8 mouse cellular contexts compared by ENCODE assay signal in the genomic region with DNA sequence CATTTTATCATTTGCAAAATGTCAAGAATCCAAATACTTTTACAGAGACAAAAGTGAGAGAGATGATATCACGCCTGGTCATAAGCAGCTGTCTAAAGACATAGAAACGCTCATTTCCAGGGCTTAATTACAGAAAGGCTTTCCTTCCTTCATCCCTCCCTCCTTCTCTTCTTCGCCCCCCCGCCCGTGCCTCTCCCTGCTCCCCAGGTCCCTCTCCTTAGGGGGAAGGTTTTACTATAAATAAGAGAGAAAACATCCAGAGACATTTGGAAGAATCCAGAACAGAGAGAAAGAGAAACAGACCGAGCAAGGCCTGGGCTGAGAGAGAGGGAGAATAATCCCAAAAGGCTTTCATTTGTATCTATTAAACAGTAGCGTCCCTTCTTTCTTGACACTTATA. TPM values are rescaled to one million over a fixed set of nuclear protein-coding genes. Genes with fewer than 3 reads are reported as not detected.
DNase-seq lines count a peak whose midpoint lies in the region; ATAC-seq and TF ChIP-seq lines count a peak whose summit lies in the region.

No protein-coding gene starts in this region.

- TF ChIP-seq POLR2A in thymus, adult 2 months (IDR thresholded peaks at IDR 0.05; ENCODE audit: control insufficient read depth, extremely low read depth, insufficient read depth, low read length, poor library complexity): no peak

- no peaks in the 10 kb centered on the region for H3K27me3 ChIP-seq in thymus, adult 2 months (ENCODE audit: control insufficient read depth, insufficient read depth, low read length)
- H3K27me3 ChIP-seq in liver, embryonic 12.5 days (replicated peaks): no peaks in the 10 kb centered on the region

- intact Hi-C loops in gastrocnemius, adult 2 months (cut with DNase I): loop anchor here (5.0 kb wide), 1 partner anchor 82 kb away; a partner anchor contains a TSS

- peak overlapping the region; percentile 97 for H3K27ac ChIP-seq in gastrocnemius, adult 2 months
- no peak overlapping the region for H3K27ac ChIP-seq in thymus, adult 2 months (ENCODE audit: control insufficient read depth, insufficient read depth, low read length)
- H3K27ac ChIP-seq in liver, embryonic 12.5 days: peak overlapping the region; percentile 80

- peak overlapping the region; percentile 83 for H3K4me2 ChIP-seq in liver, embryonic 12.5 days

- peak overlapping the region; percentile 85 for H3K9ac ChIP-seq in liver, embryonic 12.5 days

- H3K4me1 ChIP-seq in thymus, adult 2 months (replicated peaks; ENCODE audit: control insufficient read depth, insufficient read depth, low read length): peaks cover 9% of the 10 kb centered on the region
- peaks cover 23% of the 10 kb centered on the region for H3K4me1 ChIP-seq in liver, embryonic 12.5 days

- no peak for ATAC-seq in liver, embryonic 12.5 days

- H3K36me3 ChIP-seq in thymus, adult 2 months (ENCODE audit: control insufficient read depth, insufficient read depth, low read length): peaks cover 14% of the 10 kb centered on the region
- H3K36me3 ChIP-seq in liver, embryonic 12.5 days: peaks cover 66% of the 10 kb centered on the region

- no peak for TF ChIP-seq CTCF in gastrocnemius, adult 2 months (IDR thresholded peaks at IDR 0.05)
- TF ChIP-seq CTCF in thymus, adult 2 months (IDR thresholded peaks at IDR 0.05; ENCODE audit: borderline replicate concordance, control insufficient read depth, extremely low read depth, insufficient read depth, low read length, poor library complexity): no peak

- WGBS in thymus, adult 2 months: 18% methylated on average over 7 of the region's 7 CpGs
- 10% methylated on average over 7 of the region's 7 CpGs for WGBS in liver, embryonic 12.5 days (ENCODE audit: insufficient replicate concordance)

- DNase-seq in gastrocnemius, adult 2 months: no peak
- DNase-seq in gastrocnemius, postnatal 10 days: no peak
- no peak for DNase-seq in thymus, adult 2 months
- no peak for DNase-seq in thymus, postnatal 14 days
- DNase-seq in urinary bladder, adult 18-20 months (ENCODE audit: low spot score in 2 of 2): no peak
- DNase-seq in cerebellum, postnatal 14 days: no peak
- no peak for DNase-seq in thymus, postnatal 4 days

- H3K4me3 ChIP-seq in gastrocnemius, adult 2 months: peak overlapping the region; percentile 84
- H3K4me3 ChIP-seq in thymus, adult 2 months (ENCODE audit: control insufficient read depth, insufficient read depth, low read length): peak overlapping the region; percentile 72
- peak overlapping the region; percentile 77 for H3K4me3 ChIP-seq in liver, embryonic 12.5 days

- no peaks in the 10 kb centered on the region for H3K9me3 ChIP-seq in liver, embryonic 12.5 days (replicated peaks)

RNA-seq across cellular contexts. Expression of a gene that starts 0.7 kb away (rescaled TPM):
- 1 to 10 TPM; 8.4 to 8.6 TPM for total RNA-seq in gastrocnemius, adult 2 months (2021)
- total RNA-seq in gastrocnemius, postnatal 10 days (2021): 1 to 10 TPM; 8.8 to 10.0 TPM
- 123 and 143 TPM in 2 replicates for polyA plus RNA-seq in thymus, adult 2 months (2012; rRNA removed)
- 28.7 and 29.6 TPM in 2 replicates for polyA plus RNA-seq in liver, embryonic 12.5 days (2016; fragmentation: Nextera tagmentation; extraction: Ambion mirVana)

RNA-seq across cellular contexts. Expression of a gene that starts 1.0 kb away (rescaled TPM):
- total RNA-seq in gastrocnemius, adult 2 months (2021): 10 to 100 TPM; 19.7 to 23.5 TPM
- 10 to 100 TPM; 21.9 to 29.6 TPM for total RNA-seq in gastrocnemius, postnatal 10 days (2021)
- polyA plus RNA-seq in thymus, adult 2 months (2012; rRNA removed): 39.7 and 40.6 TPM in 2 replicates
- polyA plus RNA-seq in liver, embryonic 12.5 days (2016; fragmentation: Nextera tagmentation; extraction: Ambion mirVana): 36.6 and 38.3 TPM in 2 replicates

RNA-seq across cellular contexts. Expression of a gene that starts 13.4 kb away (rescaled TPM):
- not detected for total RNA-seq in gastrocnemius, adult 2 months (2021)
- not detected for total RNA-seq in gastrocnemius, postnatal 10 days (2021)
- 1.4 TPM in 2 replicates for polyA plus RNA-seq in thymus, adult 2 months (2012; rRNA removed)
- polyA plus RNA-seq in liver, embryonic 12.5 days (2016; fragmentation: Nextera tagmentation; extraction: Ambion mirVana): not detected in 2 replicates

RNA-seq across cellular contexts. Expression of a gene that starts 43.1 kb away (rescaled TPM):
- total RNA-seq in gastrocnemius, adult 2 months (2021): under 1 TPM; 0.39 to 0.43 TPM
- total RNA-seq in gastrocnemius, postnatal 10 days (2021): 1 to 10 TPM in 1 of 2 experiments, under 1 TPM in 1; 0.35 to 1.1 TPM
- 36.0 and 37.6 TPM in 2 replicates for polyA plus RNA-seq in thymus, adult 2 months (2012; rRNA removed)
- 0.61 and 0.83 TPM in 2 replicates for polyA plus RNA-seq in liver, embryonic 12.5 days (2016; fragmentation: Nextera tagmentation; extraction: Ambion mirVana)

RNA-seq across cellular contexts. Expression of a gene that starts 46.9 kb away (rescaled TPM):
- total RNA-seq in gastrocnemius, adult 2 months (2021): under 1 TPM in 1 of 2 experiments, not detected in 1; 0.20 TPM
- under 1 TPM in 1 of 2 experiments, not detected in 1; 0.36 TPM for total RNA-seq in gastrocnemius, postnatal 10 days (2021)
- 0.14 and 0.44 TPM in 2 replicates for polyA plus RNA-seq in thymus, adult 2 months (2012; rRNA removed)
- polyA plus RNA-seq in liver, embryonic 12.5 days (2016; fragmentation: Nextera tagmentation; extraction: Ambion mirVana): 0.33 and 0.38 TPM in 2 replicates
